Mouse (Mus musculus): Measurements from ENCODE around the gene Maml2.

DNA sequence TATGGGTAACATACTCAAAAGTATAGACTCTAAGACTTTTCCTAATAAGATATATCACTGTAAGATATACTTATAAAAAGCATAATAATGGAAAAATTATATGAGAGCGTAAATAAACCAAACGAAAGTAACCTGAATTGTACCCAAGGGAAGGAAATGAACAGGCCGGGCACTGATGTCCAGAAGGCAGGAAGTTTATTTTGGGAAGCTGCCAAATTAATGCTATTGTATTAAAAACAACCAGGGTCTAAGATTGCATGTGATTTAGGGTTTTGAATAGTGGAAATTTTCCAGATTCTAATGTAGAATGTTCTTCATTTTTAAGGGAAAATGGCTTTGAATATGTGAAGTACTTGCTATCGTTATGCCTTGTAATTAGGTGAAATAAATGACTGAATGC, 454.8 kb downstream of the Maml2 start:
- TF ChIP-seq ZNF384 (IDR thresholded peaks at IDR 0.05; ENCODE audit: low read depth, low read length) (no peak), HCFC1 (IDR thresholded peaks at IDR 0.05; ENCODE audit: borderline replicate concordance, insufficient read depth, low read length) (no peak)
